Mouse (Mus musculus): Measurements from ENCODE around the gene Bcl2l12.

DNA sequence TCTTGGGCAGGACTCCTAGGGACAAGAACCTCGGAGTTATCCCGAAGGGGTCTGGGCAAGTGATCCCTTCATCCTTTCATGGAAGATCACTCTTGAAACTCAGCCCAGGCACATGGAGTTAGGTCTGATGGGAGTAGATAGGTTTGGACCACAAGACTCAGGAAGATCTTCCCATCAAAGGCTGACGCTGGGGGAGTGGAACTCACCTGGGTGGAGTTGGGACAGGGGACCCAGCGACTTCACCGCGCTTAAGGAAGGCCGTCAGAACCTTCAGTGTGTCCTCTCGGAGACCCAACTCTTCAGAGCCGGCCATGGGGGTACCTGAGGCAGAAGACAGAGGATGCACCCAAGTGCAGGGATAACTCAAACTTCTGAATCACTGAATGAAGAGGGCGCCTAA, 1.8 kb downstream of the Bcl2l12 start:
- TF ChIP-seq GATA1 (IDR thresholded peaks at IDR 0.05; ENCODE audit: low read length) (no peak), TAL1 (IDR thresholded peaks at IDR 0.05; ENCODE audit: low read length) (no peak)
